Mouse (Mus musculus): Measurements from ENCODE around the gene Kras. TPM values are rescaled to one million over a fixed set of nuclear protein-coding genes. Genes with fewer than 3 reads are reported as not detected.

The Kras gene
- total and polyA plus RNA-seq, 3 experiments, result 15.6 to 44.3 TPM; not detected in 1

- Histone ChIP-seq H3K4me3 (ENCODE audit: control insufficient read depth in 1 of 2, insufficient read depth in 1 of 2, low read depth in 2 of 2, low read length in 2 of 2) (no peak overlapping the region), H3K9ac (ENCODE audit: control insufficient read depth, low read depth, low read length, poor library complexity, severe bottlenecking) (no peak overlapping the region), H3K27me3 (ENCODE audit: control insufficient read depth in 1 of 2, insufficient read depth in 2 of 2, low read length in 2 of 2) (no peaks in the 10 kb centered on the region; a peak in 1 of 4 replicates), H3K79me2 (ENCODE audit: control insufficient read depth, insufficient read depth, low read length, poor library complexity) (no peaks in the 10 kb centered on the region), H3K27ac (ENCODE audit: control insufficient read depth, low read depth, low read length) (no peak overlapping the region), H3K36me3 (ENCODE audit: control insufficient read depth in 1 of 2, insufficient read depth in 2 of 2, low read length in 2 of 2) (no peaks in the 10 kb centered on the region; a peak in 1 of 4 replicates), H3K9me3 (replicated peaks; ENCODE audit: insufficient read depth, low read length) (no peaks in the 10 kb centered on the region), H3K4me1 (ENCODE audit: control insufficient read depth in 1 of 2, insufficient read depth in 2 of 2, low read length in 2 of 2) (peaks cover 0 to under 1% of the 10 kb centered on the region in 2 experiments; a peak in 1 of 4 replicates)
- DNase-seq (ENCODE audit: low read depth, low spot score), result no peak
- TF ChIP-seq MXI1 (IDR thresholded peaks at IDR 0.05; ENCODE audit: low read depth, low read length) (no peak), JUND (IDR thresholded peaks at IDR 0.05; ENCODE audit: low read depth, low read length) (no peak), RAD21 (IDR thresholded peaks at IDR 0.05; ENCODE audit: low read depth, low read length) (no peak), USF1 (IDR thresholded peaks at IDR 0.05; ENCODE audit: low read depth, low read length) (no peak), TAL1 (IDR thresholded peaks at IDR 0.05; ENCODE audit: low read length) (no peak), SMC3 (IDR thresholded peaks at IDR 0.05; ENCODE audit: low read depth, low read length) (no peak), KAT2A (conservative IDR thresholded peaks at IDR 0.05; ENCODE audit: low read depth, low read length) (no peak), TBP (IDR thresholded peaks at IDR 0.05; ENCODE audit: low read depth, low read length) (no peak), TCF12 (IDR thresholded peaks at IDR 0.05; ENCODE audit: low read depth, low read length) (no peak), GATA1 (IDR thresholded peaks at IDR 0.05; ENCODE audit: low read depth, low read length) (no peak), ZNF384 (IDR thresholded peaks at IDR 0.05; ENCODE audit: low read depth, low read length) (no peak)
These were observed 6.6 kb upstream of the Kras start for GRCm38 (mm10) chr6:145256701-145257073.

GRCm38 (mm10) chr6:145255952-145256700 is 6.1 kb upstream of the Kras start:
- H3K36me3 ChIP-seq (ENCODE audit: control insufficient read depth in 1 of 2, insufficient read depth in 2 of 2, low read length in 2 of 2), result no peaks in the 10 kb centered on the region; a peak in 1 of 4 replicates
- no peak overlapping the region for H3K4me3 ChIP-seq (ENCODE audit: control insufficient read depth in 1 of 2, insufficient read depth in 1 of 2, low read depth in 2 of 2, low read length in 2 of 2)
- no peaks in the 10 kb centered on the region for H3K9me3 ChIP-seq (replicated peaks; ENCODE audit: insufficient read depth, low read length)
- DNase-seq (ENCODE audit: low read depth, low spot score), result no peak
- no peaks in the 10 kb centered on the region for H3K79me2 ChIP-seq (ENCODE audit: control insufficient read depth, insufficient read depth, low read length, poor library complexity)
- H3K9ac ChIP-seq (ENCODE audit: control insufficient read depth, low read depth, low read length, poor library complexity, severe bottlenecking), result no peak overlapping the region
- no peaks in the 10 kb centered on the region; a peak in 1 of 4 replicates for H3K27me3 ChIP-seq (ENCODE audit: control insufficient read depth in 1 of 2, insufficient read depth in 2 of 2, low read length in 2 of 2)
- peaks cover 0 to 1% of the 10 kb centered on the region in 2 experiments; a peak in 1 of 4 replicates for H3K4me1 ChIP-seq (ENCODE audit: control insufficient read depth in 1 of 2, insufficient read depth in 2 of 2, low read length in 2 of 2)
- TF ChIP-seq MYB (IDR thresholded peaks at IDR 0.05; ENCODE audit: low read depth, low read length), result no peak
- no peak overlapping the region for H3K27ac ChIP-seq (ENCODE audit: control insufficient read depth, low read depth, low read length)

DNA sequence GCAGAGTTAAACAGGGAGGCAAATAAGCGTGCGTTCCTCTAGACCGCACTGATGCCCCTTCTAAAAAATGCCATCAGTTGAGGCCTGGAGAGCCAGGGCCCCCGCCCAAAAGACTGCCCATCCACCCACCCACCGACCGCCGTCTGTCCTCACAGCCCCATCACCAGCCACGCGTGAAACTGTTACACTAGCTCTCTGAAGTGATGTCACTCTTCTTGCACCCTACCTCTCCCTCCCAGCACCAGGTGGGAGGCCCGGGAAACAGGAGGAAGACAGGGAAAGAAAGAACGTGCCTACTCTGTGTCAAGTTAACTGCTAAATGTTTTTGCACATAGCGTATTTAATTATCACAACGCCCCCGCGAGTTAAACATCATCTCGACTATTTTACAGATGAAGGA is 781 bp upstream of the Kras start:
- peak overlapping the region; percentile 38; the same call in 1 of the 2 replicates for H3K27ac ChIP-seq (ENCODE audit: control insufficient read depth, low read depth, low read length)
- H3K4me1 ChIP-seq (ENCODE audit: control insufficient read depth in 1 of 2, insufficient read depth in 2 of 2, low read length in 2 of 2), result peaks cover 9 to 12% of the 10 kb centered on the region in 2 experiments
- H3K9ac ChIP-seq (ENCODE audit: control insufficient read depth, low read depth, low read length, poor library complexity, severe bottlenecking), result peak overlapping the region; percentile 94
- H3K36me3 ChIP-seq (ENCODE audit: control insufficient read depth in 1 of 2, insufficient read depth in 2 of 2, low read length in 2 of 2), result peaks cover 4 to 15% of the 10 kb centered on the region in 2 experiments; a peak in 3 of 4 replicates
- peak overlapping the region; percentile 76 to 91 for H3K4me3 ChIP-seq (ENCODE audit: control insufficient read depth in 1 of 2, insufficient read depth in 1 of 2, low read depth in 2 of 2, low read length in 2 of 2)
- DNase-seq (ENCODE audit: low read depth, low spot score), result no peak
- H3K79me2 ChIP-seq (ENCODE audit: control insufficient read depth, insufficient read depth, low read length, poor library complexity), result peaks cover 26% of the 10 kb centered on the region
- no peaks in the 10 kb centered on the region for H3K9me3 ChIP-seq (replicated peaks; ENCODE audit: insufficient read depth, low read length)
- H3K27me3 ChIP-seq (ENCODE audit: control insufficient read depth in 1 of 2, insufficient read depth in 2 of 2, low read length in 2 of 2), result no peaks in the 10 kb centered on the region
- no peak for TF ChIP-seq CTCF (IDR thresholded peaks at IDR 0.05 in 2 of 3, conservative IDR thresholded peaks at IDR 0.05 in 1 of 3; ENCODE audit: control insufficient read depth in 1 of 3, insufficient read depth in 1 of 3, low read depth in 2 of 3, low read length in 3 of 3, poor library complexity in 1 of 3, severe bottlenecking in 1 of 3)
- TF ChIP-seq MYC (IDR thresholded peaks at IDR 0.05; ENCODE audit: low read depth, low read length), result no peak
- TF ChIP-seq MEF2A (IDR thresholded peaks at IDR 0.05; ENCODE audit: extremely low read depth, insufficient replicate concordance, low read depth, low read length, poor library complexity, severe bottlenecking), result no peak
- TF ChIP-seq BHLHE40 (IDR thresholded peaks at IDR 0.05; ENCODE audit: borderline replicate concordance, low read depth, low read length), result no peak
- TF ChIP-seq MYB (IDR thresholded peaks at IDR 0.05; ENCODE audit: low read depth, low read length), result no peak
- TF ChIP-seq TCF12 (IDR thresholded peaks at IDR 0.05; ENCODE audit: low read depth, low read length), result no peak
- TF ChIP-seq JUND (IDR thresholded peaks at IDR 0.05; ENCODE audit: low read depth, low read length), result no peak
- no peak for TF ChIP-seq CHD1 (IDR thresholded peaks at IDR 0.05; ENCODE audit: low read depth, low read length)
- TF ChIP-seq ZMIZ1 (IDR thresholded peaks at IDR 0.05; ENCODE audit: low read depth, low read length), result no peak
- TF ChIP-seq USF1 (IDR thresholded peaks at IDR 0.05; ENCODE audit: low read depth, low read length), result no peak
- TF ChIP-seq POLR2A (IDR thresholded peaks at IDR 0.05; ENCODE audit: control insufficient read depth in 1 of 2, insufficient read depth in 1 of 2, low read depth in 1 of 2, low read length in 2 of 2, poor library complexity in 1 of 2), result no peak
- TF ChIP-seq MAFK (IDR thresholded peaks at IDR 0.05; ENCODE audit: borderline replicate concordance, low read depth, low read length), result no peak
- TF ChIP-seq CHD2 (IDR thresholded peaks at IDR 0.05; ENCODE audit: low read length), result no peak
- TF ChIP-seq NELFE (IDR thresholded peaks at IDR 0.05; ENCODE audit: low read depth, low read length), result no peak
- TF ChIP-seq RAD21 (IDR thresholded peaks at IDR 0.05; ENCODE audit: low read depth, low read length), result no peak
- no peak for TF ChIP-seq POLR2AphosphoS2 (IDR thresholded peaks at IDR 0.05; ENCODE audit: low read length)
- no peak for TF ChIP-seq MXI1 (IDR thresholded peaks at IDR 0.05; ENCODE audit: low read depth, low read length)
- no peak for TF ChIP-seq GATA1 (IDR thresholded peaks at IDR 0.05; ENCODE audit: low read depth, low read length)
- no peak for TF ChIP-seq ELF1 (IDR thresholded peaks at IDR 0.05; ENCODE audit: low read depth, low read length)
